Mouse (Mus musculus): ENCODE results near the gene Vmn1r86.

DNA sequence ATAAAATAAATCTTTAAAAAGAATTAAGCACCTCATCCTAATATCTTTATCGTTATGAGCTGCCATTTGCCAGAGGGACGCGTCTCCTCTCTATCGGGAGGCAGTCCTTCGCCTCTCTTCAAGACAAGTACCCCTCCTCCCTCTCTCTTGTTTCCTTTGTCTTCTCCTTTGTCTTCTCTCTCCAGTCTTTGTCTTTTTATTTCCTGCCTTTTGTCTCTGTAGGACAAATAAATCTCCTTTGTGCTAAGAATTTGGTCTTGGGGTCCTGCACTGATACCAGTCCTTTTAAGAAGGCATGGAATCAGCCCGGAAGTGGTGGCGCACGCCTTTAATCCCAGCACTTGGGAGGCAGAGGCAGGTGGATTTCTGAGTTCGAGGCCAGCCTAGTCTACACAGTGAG, 60.2 kb downstream of the Vmn1r86 start:
- TF ChIP-seq POLR2A (IDR thresholded peaks at IDR 0.05; ENCODE audit: control insufficient read depth, low read depth, low read length) (no peak), CTCF (IDR thresholded peaks at IDR 0.05; ENCODE audit: control insufficient read depth, insufficient read depth, insufficient replicate concordance, low read depth, low read length) (no peak)
